Mouse (Mus musculus): ENCODE results near the gene Polr2g. TPM values are rescaled to one million over a fixed set of nuclear protein-coding genes. Genes with fewer than 3 reads are reported as not detected.

Gene Polr2g
- total RNA-seq, 2 experiments from 2014 or later = 106 to 111 TPM

DNA sequence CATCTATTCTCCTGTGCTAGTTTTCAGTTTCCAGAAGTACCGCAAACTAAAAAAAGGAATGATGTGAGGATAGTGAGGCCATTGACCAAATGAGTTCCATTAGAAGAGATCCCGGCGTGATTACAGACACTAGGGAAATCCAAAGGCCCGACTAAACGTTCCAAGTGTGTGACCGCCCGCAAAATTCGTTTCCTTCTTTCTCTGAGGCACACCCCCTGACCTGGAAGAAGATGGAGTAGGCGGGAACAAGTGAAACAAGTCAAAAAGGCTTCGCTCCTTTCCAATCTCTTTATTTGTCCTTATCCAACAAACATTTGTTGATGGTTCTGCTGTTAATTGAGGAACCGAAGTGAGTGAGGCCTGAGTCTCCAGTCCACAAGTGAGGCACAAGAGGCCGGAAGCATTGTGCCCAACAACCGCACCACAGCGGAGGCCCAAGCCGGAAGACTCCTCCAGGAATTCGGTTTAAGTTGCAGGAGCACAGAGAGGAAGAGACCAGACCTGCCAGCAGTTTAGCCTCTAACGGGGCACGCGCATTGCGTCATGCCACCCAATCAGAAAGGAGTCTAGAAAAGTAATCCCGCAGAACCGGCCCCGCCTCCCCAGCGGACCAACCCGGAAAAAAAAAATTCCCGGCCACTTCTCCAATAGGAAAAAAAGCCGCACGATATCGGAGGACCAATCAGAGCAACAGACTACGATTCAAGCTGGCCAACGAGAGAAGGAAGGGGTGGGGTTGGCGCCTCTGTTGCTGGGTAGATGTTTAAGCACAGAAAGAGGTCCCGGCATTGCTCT, 20.6 kb upstream of the Polr2g start, which contains the start of gene Ttc9c:
Ttc9c (minus strand) TSS at position 533 of the 795 bp plus-strand sequence.
- DNase-seq (ENCODE audit: low spot score in 2 of 2) = peak; percentile 98

DNA sequence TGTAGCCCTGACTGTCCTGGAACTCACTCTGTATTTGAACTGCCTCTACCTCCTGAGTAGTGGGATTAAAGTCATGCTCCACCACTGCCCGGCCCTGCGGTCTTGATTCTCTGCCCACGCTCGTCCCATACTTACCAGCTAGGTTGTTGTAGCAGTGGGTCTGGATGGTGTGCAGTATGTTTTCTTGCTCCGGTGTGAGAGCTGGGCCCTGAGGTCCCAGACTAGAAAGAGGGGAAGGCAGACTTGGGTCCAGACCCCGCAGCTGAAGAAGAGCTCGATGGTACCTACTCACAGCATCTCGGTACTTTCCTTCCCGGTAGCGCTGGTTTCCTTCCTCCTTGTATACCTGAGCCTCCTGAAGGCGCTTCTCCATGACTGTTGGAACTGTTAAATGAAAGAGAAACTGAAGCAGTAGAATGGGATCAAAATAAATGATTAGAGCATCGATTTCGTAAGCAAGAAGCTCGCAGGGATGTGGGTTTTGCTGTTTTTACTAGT, 20.0 kb upstream of the Polr2g start:
- no peak for DNase-seq (ENCODE audit: low spot score in 2 of 2)

GRCm38 (mm10) chr19:8817001-8817400, 18.6 kb upstream of the Polr2g start:
- DNase-seq (ENCODE audit: low spot score in 2 of 2) = no peak

GRCm38 (mm10) chr19:8815812-8816211, 17.4 kb upstream of the Polr2g start:
- no peak for DNase-seq (ENCODE audit: low spot score in 2 of 2)

DNA sequence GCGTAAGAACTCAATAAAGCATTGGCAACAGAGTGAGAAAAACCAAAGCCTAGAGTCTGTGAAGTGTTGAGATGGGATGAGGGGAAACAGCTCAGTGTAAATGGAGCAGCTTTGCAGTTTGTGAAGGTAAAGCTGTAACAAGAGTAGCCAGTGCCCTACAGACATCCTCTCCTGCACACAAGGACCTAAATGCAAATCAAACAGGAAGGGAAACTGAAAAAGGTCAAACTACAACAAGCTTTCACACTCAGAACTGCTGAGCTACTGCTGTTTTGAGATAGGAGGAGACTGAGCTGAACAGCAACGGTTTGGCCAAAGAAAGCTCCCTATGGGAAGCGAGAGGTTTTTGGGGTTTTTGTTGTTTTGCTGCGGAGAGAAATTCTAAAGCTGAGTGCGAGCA, 8.4 kb upstream of the Polr2g start:
- no peak for DNase-seq (ENCODE audit: low spot score in 2 of 2)

- no peak for DNase-seq (ENCODE audit: low spot score in 2 of 2)
Observed at GRCm38 (mm10) chr19:8803879-8804660, 5.7 kb upstream of the Polr2g start.

- DNase-seq (ENCODE audit: low spot score in 2 of 2) = no peak
Observed at GRCm38 (mm10) chr19:8803204-8803780, 4.9 kb upstream of the Polr2g start.

DNA sequence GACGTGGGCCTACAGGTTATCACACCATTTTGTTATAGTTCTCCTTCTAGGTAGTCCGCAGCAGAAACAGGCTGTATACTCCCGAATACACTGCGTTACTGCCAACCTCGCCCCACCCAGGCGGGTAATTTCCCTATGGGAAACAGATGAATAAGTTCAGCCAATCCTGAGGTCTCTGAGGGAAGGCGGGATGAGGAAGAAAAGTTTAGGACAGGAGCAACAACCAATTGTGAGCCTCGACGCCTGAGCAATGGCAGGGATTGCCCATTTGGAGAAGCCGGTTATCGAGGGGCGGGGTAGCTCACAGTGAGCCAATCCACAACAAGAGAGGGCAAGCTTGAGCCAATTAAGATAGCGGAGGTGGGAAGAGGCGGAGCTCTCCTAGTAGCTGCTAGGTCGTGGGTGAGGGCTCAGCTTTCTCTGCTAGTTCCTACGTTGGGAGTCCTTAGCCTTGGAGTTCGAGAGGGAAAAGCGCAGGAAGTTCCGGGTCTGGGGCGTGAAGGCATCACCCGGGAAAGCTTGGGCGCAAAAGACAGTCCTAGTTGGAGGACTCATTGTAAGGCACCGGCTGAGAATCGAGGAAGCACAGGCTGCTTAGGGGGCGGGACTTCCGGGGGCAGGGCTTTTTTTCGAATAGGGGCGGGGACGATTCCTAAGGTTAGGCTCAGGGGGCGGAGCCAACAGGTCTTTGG, 3.9 kb upstream of the Polr2g start, which contains the start of gene Zbtb3:
Zbtb3 (plus strand) TSS at position 426 of the 692 bp plus-strand sequence.
- DNase-seq (ENCODE audit: low spot score in 2 of 2) = peak; percentile 95 to 98

GRCm38 (mm10) chr19:8798947-8799315, 554 bp upstream of the Polr2g start:
- no peak for DNase-seq (ENCODE audit: low spot score in 2 of 2)

DNA sequence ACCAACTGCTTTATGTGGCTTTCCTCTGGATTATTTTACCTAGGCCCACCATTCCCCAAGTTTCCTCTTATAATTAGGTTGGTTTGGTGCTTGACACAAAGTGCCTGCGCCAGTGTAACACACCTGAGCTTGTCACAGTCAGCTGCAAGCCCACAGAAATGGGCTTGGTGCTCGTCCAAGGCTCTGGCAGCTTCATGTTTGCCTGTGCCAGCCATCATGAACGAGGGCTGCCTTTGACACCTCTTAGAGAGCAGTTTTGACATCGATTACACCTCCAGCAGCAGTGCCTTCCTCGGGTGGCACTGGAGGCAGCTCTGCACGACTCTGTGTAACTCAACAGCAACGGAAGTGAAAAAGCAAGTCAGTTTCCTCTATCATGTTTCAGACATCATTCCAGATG, 8.2 kb downstream of the Polr2g start:
- no peak for DNase-seq (ENCODE audit: low spot score in 2 of 2)

DNA sequence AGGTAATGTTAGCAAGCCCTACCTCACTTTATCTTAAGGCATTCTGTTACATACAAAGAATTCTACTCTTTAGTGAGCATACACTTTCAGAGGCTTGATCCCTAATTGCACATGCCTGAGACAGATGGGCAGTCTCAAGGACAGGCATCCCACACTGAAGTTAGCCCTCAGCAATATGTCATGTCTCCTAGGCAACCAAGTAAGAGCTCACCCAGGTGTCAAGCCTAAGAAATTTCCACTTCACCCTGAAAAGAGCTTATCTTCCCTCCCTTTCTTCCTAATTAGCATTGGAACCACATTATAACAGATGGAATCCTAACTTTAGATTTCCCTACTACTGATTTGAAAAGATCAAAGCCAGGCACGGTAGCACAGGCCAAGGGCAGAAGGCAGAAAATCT, 9.2 kb downstream of the Polr2g start:
- DNase-seq (ENCODE audit: low spot score in 2 of 2) = no peak

DNA sequence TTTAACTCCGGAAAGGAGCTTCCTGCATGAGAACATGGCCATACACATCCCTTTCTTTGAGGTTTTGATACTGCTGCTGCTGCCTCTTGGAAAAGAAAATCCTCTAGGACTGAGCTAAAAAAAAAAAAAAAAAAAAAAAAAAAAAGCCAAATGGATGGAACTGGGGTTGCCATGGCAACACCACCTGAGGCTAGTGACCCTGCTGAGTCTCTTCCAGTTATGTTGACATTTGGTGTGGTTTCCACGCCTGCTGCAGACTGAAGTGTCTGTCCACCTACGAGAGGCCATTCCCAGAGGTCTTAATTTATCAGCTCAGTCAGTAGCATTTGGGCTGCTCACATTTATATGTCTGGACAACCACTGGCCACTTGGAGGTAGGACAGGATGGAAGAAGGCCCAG, 9.9 kb downstream of the Polr2g start:
- DNase-seq (ENCODE audit: low spot score in 2 of 2) = no peak

- peak; percentile 90 to 97 for DNase-seq (ENCODE audit: low spot score in 2 of 2)
Observed at GRCm38 (mm10) chr19:8786008-8786781, 12.2 kb downstream of the Polr2g start, which contains the start of gene Taf6l. Gene Taf6l (minus strand): TSS chr19:8786417.

DNA sequence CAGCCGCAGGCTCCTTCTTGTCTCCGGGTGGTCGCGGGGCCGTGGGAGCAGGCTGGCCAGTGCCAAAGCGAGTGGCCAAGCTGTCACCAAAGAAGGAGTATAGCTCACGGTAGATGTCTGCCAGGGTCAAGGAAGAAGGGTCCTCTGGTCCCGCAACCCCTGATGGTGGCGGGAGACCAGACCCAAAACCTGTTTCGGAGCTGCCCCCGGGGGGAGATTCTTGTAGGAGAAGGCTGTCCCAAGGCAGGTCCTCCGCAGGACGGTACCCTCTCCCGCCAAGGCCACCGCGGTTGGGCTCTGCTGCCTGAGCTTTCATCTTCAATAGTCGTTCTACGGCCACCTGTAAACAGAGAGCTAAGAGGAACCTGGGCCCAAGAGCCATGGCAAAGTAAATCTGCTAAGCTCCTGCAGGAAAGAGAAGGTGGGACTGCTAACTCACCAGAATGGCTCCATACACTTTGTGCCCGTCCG, 23.4 kb downstream of the Polr2g start:
- no peak for DNase-seq (ENCODE audit: low spot score in 2 of 2)

DNA sequence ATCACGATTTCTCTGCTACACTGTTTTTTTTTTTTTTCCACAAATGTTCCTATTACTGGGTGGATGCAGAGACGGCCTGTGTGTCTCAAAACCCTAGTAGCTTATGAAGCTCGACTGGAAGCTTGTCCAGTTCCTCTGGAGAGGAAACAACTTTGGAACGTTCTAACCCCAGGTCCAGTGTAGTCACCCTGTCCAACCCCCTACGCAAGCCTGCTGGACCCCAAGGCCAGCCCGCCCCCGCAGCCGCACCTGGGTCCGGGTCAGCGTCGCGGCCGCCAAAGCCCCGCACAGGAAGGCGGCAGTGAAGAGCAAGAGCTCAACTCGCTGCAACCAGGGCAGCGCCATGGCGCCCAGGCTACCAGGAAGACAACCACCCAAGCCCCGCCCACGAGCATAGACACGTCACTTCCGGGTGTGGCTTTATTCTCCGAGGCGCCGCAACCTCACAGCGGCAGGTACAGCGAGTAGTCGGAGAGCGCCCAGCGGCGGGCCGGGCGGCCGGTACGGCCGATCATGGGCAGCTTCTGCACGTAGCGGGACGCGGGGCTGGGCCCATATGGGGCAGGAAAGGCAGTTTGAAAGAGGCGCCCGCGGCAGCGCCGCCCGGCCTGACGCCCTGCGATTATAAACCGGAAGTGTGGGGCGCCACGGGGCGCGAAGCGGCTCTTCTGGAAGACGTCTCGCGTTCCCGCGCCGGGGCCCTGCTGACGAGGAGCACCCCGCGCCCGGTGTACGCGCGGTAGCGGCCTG, 24.1 kb downstream of the Polr2g start, which contains the start of gene Tmem179b:
Tmem179b (minus strand) TSS at position 382 of the 750 bp plus-strand sequence.
- DNase-seq (ENCODE audit: low spot score in 2 of 2) = peak; percentile 94 to 98

- no peak for DNase-seq (ENCODE audit: low spot score in 2 of 2)
Observed at GRCm38 (mm10) chr19:8773409-8773808, 25.0 kb downstream of the Polr2g start.

GRCm38 (mm10) chr19:8772996-8773395, 25.4 kb downstream of the Polr2g start:
- DNase-seq (ENCODE audit: low spot score in 2 of 2) = no peak

GRCm38 (mm10) chr19:8770567-8771270, 27.7 kb downstream of the Polr2g start, which contains the start of gene Tmem223:
Gene Tmem223 (plus strand): TSS chr19:8770996.
- peak; percentile 74 to 84 for DNase-seq (ENCODE audit: low spot score in 2 of 2)

GRCm38 (mm10) chr19:8765562-8765961, 32.8 kb downstream of the Polr2g start:
- DNase-seq (ENCODE audit: low spot score in 2 of 2) = no peak

Data from layer of hippocampus, adult 18-20 months (tissue).